Mouse (Mus musculus): ENCODE results near the gene Wdr24.
"Not testable (repeated sequence)": the region's sequence is repeated elsewhere in the genome, so short reads cannot be mapped to it uniquely, and the experiment has no call there.

The Wdr24 gene

GRCm38 (mm10) chr17:25861704-25862612 is 38.5 kb downstream of the Wdr24 start:
- DNase-seq = no peak

- no peak for DNase-seq
Observed at GRCm38 (mm10) chr17:25863681-25864080, 40.3 kb downstream of the Wdr24 start.

DNA sequence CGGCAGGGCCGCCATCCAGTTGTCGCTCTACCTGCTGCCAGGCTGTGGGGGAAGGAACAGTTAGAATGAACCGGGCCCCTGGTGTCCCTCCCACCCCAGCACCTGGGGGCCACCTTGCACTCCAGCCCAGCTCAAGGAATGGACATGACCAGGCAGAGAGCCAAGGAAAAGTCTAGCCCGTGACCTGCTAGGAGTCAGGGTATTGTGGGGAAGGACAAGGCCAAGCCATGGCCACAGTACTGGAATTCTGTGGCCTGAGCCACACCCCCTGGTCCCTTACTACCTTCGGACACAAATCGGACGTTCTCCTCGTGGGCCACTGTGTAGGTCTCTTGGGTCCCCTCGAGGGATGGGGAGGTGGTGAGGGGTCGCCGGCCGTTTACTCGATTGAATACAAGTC is 40.9 kb downstream of the Wdr24 start:
- DNase-seq = no peak

DNA sequence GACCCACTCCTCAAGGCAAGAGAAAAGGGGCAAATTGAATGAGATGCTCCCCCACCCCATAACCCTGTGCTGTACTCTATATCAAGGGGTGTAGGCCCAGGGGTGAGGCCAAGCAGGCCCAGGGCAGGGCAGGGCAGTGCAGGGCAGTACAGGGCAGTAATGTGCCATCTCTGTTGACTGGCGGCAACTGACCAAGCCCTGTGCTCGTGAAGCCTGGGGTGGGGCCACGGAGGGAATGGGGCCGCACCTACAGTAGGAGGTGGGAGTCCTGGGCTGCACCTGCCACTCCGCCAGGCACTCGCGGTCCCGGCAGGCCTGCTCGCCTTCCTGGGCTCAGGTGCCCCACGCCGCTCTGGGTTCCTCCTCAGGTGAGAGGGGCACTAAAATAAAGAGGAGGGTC is 41.9 kb downstream of the Wdr24 start:
- DNase-seq = no peak

DNA sequence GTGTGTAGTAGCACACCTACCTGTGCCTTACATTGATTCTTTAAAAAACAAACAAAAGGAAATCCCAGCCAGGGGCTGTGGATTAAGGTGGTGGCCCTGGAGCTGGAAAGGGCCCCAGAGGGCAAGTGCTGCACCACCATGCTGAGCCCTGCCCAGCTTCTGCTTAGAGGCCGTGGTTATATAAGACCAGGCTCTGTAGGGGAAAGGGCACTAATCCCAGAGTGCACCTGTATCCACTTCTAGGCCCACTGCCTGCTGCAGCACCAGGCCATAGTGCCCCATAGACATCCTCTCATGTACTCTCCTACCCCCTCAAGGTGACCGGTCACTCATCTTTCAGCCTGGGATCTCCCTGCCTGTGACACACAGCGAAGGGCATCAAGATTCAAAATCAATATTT is 42.7 kb downstream of the Wdr24 start:
- no peak for DNase-seq

DNA sequence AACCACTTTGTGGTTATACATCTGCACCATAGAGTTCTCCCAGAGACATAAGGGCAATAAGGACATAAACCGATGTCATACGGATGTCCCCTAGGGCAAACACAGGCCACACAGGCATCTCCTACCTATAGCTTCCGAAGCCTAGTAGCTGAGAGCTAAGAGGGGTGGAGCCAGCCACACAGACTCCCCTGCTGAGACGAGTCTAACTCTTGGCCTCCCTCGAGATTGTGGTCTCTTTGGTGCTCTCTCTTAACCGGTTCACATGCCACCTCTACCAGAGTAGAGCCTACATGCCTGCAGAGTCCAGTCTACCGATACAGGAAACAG is 44.0 kb downstream of the Wdr24 start:
- peak; percentile 45 for DNase-seq

DNA sequence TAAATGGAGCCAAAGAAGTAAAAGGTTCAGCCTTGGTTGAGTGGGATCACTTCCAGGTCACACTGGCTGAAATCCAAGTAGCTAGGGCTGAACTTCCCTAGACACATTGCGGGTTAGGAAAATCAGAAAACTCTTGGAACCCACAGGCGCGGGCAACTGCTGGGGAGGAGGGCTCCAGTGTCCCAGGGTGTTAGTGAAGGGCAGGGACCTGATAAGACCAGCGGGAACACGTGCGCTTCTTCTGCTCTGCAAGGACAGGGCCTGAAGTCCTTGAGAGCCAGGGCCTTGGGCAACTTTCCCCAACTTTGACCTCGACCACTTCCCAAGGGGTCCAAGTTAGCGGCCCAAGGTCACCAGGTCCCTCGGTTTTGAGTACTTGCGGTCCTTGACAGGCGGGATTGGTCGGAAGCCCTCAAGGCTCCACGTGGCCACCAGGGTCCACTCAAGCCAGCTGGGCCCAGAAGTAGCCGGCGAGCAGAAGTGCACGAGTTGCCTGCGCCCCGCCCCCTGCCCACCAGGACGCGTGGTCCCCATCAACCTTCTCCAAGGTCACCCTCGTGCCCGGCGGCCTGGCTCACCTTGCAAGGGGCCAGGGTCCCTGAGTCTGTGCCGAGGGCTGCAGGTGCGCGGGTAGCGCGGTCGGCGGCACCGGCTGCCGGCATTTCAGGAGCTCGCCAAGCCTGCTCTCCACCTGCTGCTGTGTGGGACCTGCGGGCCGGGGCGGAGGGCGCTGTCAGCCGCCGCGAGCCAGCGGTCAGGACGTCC is 44.6 kb downstream of the Wdr24 start:
- no peak for DNase-seq

DNA sequence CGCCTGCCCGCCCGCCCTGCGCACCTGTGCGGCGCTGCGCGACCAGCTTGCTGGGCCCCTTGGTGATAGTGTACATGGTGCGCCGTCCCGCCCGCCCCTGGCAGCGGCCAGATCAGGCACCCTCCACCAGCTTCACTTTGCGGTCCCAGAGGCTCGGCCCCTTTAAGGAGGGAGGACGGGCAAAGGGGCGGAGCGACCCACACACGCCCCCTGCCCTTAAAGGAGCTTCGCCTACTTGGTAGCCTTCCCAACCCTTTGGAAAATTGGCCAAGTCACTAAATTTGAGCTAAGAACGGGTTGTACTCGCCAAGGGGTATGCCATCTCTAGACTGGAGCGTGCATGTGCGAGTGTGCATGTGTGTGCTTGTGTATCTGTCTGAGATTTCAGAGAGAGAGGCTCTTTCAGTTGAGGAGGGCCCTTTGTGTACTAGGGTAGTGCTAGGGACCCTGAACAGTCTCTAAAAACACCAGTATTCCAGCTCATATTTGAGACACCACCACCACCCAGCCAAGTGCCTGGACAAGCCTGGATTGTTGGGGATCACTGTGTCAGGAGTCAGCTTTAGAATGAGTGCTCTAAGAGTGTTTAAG is 45.3 kb downstream of the Wdr24 start, which contains the start of gene Mcrip2:
Mcrip2 (minus strand) TSS at position 164 of the 591 bp plus-strand sequence.
- DNase-seq = peak; percentile 78

GRCm38 (mm10) chr17:25869498-25869897 is 46.1 kb downstream of the Wdr24 start:
- no peak for DNase-seq

DNA sequence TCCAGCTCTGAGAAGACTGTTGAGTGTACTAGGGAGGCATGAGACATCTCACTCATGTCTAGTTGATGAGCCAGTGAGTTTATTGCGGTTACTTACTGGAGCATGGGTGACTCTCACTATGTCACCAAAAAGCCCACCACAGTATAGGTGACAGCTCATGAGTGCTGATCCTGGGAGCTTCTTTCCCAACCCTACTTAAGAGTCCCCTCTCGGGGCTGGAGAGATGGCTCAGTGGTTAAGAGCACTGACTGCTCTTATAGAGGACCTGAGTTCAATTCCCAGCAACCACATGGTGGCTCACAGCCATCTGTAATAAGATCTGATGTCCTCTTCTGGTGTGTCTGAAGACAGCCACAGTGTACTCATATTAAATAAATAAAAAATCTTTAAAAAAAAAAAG is 46.5 kb downstream of the Wdr24 start:
- DNase-seq = no peak

DNA sequence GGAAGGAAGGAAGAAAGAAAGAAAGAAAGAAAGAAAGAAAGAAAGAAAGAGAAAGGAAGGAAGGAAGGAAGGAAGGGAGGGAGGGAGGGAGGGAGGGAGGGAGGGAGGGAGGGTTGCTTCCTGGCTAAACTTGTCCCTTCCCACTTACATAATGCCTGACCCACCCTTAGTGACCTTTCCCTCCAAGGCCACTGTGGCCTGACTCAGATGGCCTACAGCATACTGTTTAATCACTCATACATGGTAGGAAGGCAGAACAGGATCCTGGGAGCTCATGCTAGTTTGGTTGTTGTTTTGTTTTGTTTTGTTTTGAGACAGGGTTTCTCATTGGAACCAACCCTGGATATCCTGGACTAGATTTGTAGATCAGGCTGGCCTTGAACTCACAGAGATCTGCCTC is 48.1 kb downstream of the Wdr24 start:
- not testable (repeated sequence) for DNase-seq

GRCm38 (mm10) chr17:25872676-25873075 is 49.2 kb downstream of the Wdr24 start:
- no peak for DNase-seq

GRCm38 (mm10) chr17:25873405-25874147 is 50.1 kb downstream of the Wdr24 start:
- DNase-seq = no peak

GRCm38 (mm10) chr17:25874148-25874720 is 50.8 kb downstream of the Wdr24 start:
- no peak for DNase-seq

GRCm38 (mm10) chr17:25874721-25875170 is 51.3 kb downstream of the Wdr24 start, which contains the start of gene Mettl26:
Gene Mettl26 (plus strand): TSS chr17:25875074.
- DNase-seq = peak; percentile 95

- peak; percentile 87 for DNase-seq
Observed at GRCm38 (mm10) chr17:25875171-25876136, 52.0 kb downstream of the Wdr24 start.

DNA sequence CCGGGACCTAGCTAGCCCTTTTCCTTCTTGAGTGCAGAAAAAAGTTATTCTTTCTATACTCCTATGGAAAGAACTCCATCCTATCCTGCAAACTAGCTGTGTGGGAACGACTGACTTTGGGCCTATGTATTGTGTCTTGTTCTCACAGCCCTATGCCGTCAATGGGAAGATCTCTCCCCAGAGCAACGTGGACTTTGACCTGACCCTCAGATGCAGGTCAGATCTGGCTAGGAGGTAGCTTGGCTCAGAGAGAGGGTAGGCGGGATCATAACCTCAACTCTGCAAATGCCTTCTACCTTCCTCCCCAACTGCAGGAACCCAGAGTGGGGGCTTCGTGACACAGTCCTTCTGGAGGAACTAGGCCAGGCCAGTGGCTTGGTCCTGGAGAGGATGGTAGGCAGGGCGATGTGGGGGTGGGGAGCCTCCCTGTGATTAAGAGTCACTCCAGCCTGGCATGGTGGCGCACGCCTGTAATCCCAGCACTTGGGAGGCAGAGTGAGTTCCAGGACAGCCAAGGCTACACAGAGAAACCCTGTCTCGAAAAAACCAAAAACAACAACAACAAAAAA is 53.0 kb downstream of the Wdr24 start:
- no peak for DNase-seq

DNA sequence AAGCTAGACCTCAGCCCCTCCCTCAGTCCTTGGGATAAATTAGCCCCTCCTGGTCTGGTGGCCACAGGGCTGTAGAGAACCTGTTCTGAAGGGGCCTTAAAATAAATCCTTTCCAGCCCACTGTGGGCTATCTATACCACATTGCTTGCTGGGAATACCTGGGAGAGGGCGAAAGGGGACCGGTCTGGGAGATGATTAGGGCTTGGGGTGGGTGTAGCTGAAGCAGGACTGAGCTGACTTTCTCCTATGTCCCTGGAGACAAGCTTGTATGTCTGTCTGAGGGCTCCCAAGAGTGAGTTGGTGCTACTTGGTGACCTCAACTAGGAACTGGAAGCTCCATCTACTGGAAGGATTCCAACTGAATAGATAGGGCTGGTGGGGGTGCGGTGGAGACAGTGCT is 53.6 kb downstream of the Wdr24 start:
- DNase-seq = no peak

- DNase-seq = no peak
Observed at GRCm38 (mm10) chr17:25877741-25878610, 54.5 kb downstream of the Wdr24 start.
